Mouse (Mus musculus): ENCODE results near the gene Zfp597. TPM values are rescaled to one million over a fixed set of nuclear protein-coding genes. Genes with fewer than 3 reads are reported as not detected.

The Zfp597 gene
- polyA plus RNA-seq (2015; fragmentation: Nextera tagmentation; extraction: Ambion mirVana): 2.1 and 2.2 TPM in 2 replicates

DNA sequence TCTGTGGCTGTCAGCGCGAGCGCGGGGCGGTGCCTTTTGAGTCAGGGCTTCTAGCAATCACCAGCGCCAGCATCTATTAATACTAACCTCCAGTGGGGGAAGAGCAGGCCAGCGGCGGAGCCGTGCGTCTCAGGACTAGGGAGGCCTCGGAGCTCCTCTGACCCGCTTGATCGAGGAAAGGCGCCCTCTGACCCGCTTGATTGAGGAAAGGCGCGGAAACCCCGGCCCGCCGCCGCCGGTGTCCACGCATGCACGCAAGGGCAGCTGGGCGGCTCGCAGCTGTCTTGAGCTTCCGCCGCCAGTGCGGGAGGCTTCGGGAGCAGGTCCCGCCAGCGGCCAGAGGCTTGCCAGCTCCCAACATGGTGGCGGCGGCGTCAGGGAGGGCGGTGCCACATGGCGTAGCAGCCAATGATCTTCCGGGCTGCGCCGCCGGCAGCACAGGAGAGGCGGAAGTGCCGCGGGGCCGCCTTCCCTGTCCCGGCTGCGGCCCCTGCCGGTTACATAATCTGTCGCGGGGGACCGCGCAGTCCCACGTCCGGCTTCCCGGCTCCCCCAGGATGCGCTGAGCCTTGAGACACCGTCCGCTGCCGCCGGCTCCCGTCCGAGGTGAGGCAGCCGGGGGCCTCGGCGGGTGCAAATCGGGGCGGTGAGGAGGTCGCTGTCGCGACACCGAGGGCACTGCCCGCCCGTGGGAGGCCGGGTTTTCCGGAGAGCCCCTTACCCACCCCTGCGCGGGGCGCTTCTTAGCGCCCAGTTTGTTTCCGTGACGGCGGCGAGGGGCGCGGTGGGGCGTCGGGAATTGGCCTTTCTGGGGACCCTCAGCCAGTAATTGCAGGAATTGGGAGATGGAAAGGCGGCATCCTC is at the start of gene Zfp597, which contains the start of gene Gm20695:
Gene Zfp597, minus strand, starts transcription at position 361 of the 864 bp plus-strand sequence.
Gene Gm20695, plus strand, starts transcription at position 448 of the 864 bp plus-strand sequence.
- under 1% methylated on average over 88 of the region's 88 CpGs for WGBS (ENCODE audit: insufficient replicate concordance)

DNA sequence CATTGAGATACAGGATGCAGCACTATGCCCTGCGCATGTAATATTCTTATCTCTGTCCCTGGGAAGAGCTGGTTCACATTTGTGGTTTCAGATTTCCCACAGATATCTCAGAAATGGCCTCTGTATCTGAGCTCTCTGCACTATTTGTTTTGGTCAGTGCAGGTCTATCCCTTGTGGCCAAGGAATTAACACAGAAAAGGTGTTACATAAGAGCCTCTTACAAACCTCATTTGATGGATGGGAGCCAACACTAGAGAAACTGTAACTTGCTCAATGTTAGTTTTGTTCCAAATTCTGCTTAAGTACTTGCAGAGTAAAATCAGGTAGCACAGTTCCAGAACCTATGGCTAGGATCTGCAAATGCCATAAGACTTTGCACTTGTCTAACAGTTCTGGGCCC is 49.7 kb upstream of the Zfp597 start:
- Histone ChIP-seq H3K36me3 (replicated peaks) (peaks cover 34% of the 10 kb centered on the region), H3K4me3 (replicated peaks) (no peak overlapping the region), H3K27me3 (no peaks in the 10 kb centered on the region), H3K4me1 (replicated peaks) (0 out of 2 replicates have a peak, but pooled peaks cover 4% of the 10 kb centered on the region), H3K9me3 (replicated peaks) (no peaks in the 10 kb centered on the region), H3K27ac (replicated peaks) (no peak overlapping the region), H3K9ac (no peak overlapping the region), H3K4me2 (no peak overlapping the region)
- no peak for ATAC-seq (ENCODE audit: insufficient read depth)
- 50% methylated on average over 1 of the region's 1 CpGs for WGBS (ENCODE audit: insufficient replicate concordance)

More for the DNA sequence above, at the start of gene Zfp597, which contains the start of gene Gm20695:
- H3K36me3 ChIP-seq (replicated peaks): peaks cover 11% of the 10 kb centered on the region; the same call in 1 of the 2 replicates
- no peaks in the 10 kb centered on the region for H3K9me3 ChIP-seq (replicated peaks)
- peak within 1 kb of the TSS; percentile 96 for H3K9ac ChIP-seq
- H3K4me1 ChIP-seq (replicated peaks): peaks cover 27% of the 10 kb centered on the region
- H3K27ac ChIP-seq (replicated peaks): peak within 1 kb of the TSS; percentile 88
- H3K4me2 ChIP-seq: peak within 1 kb of the TSS; percentile 89
- no peaks in the 10 kb centered on the region for H3K27me3 ChIP-seq
- ATAC-seq (ENCODE audit: insufficient read depth): peak; percentile 98
- peak within 1 kb of the TSS; percentile 97 for H3K4me3 ChIP-seq (replicated peaks)

DNA sequence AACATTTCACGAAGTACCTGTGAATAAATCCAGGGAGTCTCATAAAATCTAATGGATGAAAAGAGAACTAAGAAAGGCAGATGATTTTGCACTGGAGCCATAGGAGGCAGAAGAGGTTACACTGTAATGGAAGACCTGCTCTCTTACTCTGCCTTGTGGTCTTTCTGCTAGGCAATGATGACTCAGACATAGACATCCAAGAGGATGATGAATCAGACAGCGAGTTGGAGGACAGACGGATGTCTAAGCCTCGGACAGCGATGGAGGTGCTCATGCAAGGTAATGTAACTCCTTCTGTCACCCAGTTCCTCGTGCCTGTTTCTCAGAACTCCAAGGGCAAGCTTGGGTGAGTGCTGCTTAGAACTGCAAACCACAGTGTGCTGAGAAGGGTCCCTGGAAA is 49.2 kb upstream of the Zfp597 start:
- no peaks in the 10 kb centered on the region for H3K9me3 ChIP-seq (replicated peaks)
- H3K4me2 ChIP-seq: no peak overlapping the region
- no peak overlapping the region for H3K4me3 ChIP-seq (replicated peaks)
- 79% methylated on average over 6 of the region's 6 CpGs for WGBS (ENCODE audit: insufficient replicate concordance)
- H3K27ac ChIP-seq (replicated peaks): no peak overlapping the region
- peaks cover 32% of the 10 kb centered on the region for H3K36me3 ChIP-seq (replicated peaks)
- H3K9ac ChIP-seq: no peak overlapping the region
- ATAC-seq (ENCODE audit: insufficient read depth): no peak
- no peaks in the 10 kb centered on the region for H3K27me3 ChIP-seq
- H3K4me1 ChIP-seq (replicated peaks): 0 out of 2 replicates have a peak, but pooled peaks cover 4% of the 10 kb centered on the region

DNA sequence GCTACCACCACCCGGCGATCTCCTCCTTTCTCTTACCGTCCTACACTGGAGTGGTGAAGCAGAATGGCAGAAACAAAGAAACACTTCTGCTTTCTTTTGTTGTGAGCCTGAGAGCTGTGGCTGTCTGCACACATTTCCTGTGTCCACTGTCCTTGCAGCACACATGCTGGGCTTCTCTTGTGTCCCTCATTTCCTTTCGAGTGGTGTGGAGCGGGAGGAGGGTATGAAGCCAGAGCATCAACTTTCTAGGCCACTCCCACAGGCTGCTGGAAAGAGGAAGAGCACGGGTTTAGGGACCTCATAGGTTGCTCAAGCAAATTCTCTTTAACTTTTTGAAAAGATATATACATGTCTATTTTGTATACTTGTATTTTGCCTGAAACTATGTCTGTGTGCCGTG is 44.8 kb upstream of the Zfp597 start:
- Histone ChIP-seq H3K9me3 (replicated peaks) (no peaks in the 10 kb centered on the region), H3K27me3 (no peaks in the 10 kb centered on the region), H3K4me3 (replicated peaks) (no peak overlapping the region), H3K4me2 (no peak overlapping the region), H3K36me3 (replicated peaks) (peaks cover 36% of the 10 kb centered on the region), H3K4me1 (replicated peaks) (0 out of 2 replicates have a peak, but pooled peaks cover 4% of the 10 kb centered on the region), H3K9ac (no peak overlapping the region), H3K27ac (replicated peaks) (no peak overlapping the region)
- WGBS (ENCODE audit: insufficient replicate concordance): 53% methylated on average over 7 of the region's 7 CpGs
- no peak for ATAC-seq (ENCODE audit: insufficient read depth)

DNA sequence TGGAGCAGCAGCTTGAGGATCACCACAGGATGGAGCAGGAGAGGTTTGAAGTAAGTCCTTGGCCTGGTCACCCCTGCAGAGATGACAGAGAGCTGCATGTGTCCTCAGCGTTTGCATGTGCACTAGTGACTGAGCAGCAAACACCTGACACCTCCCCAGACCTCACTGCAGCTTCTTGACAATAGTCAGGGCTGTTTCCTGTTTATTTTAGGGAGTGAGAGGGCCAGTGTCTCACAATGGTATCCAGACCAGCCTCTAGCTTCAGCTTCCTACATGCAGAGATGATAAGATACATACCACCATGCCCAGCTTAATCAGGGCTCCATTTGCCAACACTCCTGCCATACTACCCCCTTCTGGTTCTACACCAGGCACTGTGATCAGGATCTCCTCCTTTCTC is 44.2 kb upstream of the Zfp597 start:
- H3K4me3 ChIP-seq (replicated peaks): no peak overlapping the region
- no peaks in the 10 kb centered on the region for H3K9me3 ChIP-seq (replicated peaks)
- H3K27ac ChIP-seq (replicated peaks): no peak overlapping the region
- peaks cover 41% of the 10 kb centered on the region for H3K36me3 ChIP-seq (replicated peaks)
- no peak overlapping the region for H3K4me2 ChIP-seq
- H3K4me1 ChIP-seq (replicated peaks): no peaks in the 10 kb centered on the region
- H3K27me3 ChIP-seq: no peaks in the 10 kb centered on the region
- no peak overlapping the region for H3K9ac ChIP-seq
- 27% methylated on average over 1 of the region's 1 CpGs for WGBS (ENCODE audit: insufficient replicate concordance)
- no peak for ATAC-seq (ENCODE audit: insufficient read depth)

DNA sequence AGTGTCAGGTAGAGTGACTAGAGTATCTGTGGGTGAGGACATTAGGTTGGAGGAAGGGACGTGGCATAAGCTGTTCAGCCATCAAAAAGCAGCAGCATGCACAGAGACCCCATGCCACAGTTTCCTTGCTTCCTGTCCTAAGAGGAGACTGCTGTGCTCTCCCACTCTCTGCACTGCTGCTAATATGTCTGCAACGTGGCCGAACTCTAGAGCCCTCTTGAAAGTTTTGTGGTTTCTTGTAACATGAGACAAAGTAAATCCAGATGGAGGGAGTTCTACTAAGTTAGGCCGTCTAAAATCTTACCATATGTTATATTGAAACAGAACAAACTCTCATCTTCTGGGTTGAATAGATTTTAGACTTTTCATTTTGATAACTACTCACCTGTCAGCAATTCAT is 39.6 kb upstream of the Zfp597 start:
- H3K4me2 ChIP-seq: no peak overlapping the region
- WGBS (ENCODE audit: insufficient replicate concordance): 67% methylated on average over 4 of the region's 4 CpGs
- no peaks in the 10 kb centered on the region for H3K4me1 ChIP-seq (replicated peaks)
- no peak overlapping the region for H3K9ac ChIP-seq
- H3K9me3 ChIP-seq (replicated peaks): no peaks in the 10 kb centered on the region
- no peaks in the 10 kb centered on the region for H3K27me3 ChIP-seq
- ATAC-seq (ENCODE audit: insufficient read depth): no peak
- H3K4me3 ChIP-seq (replicated peaks): no peak overlapping the region
- H3K27ac ChIP-seq (replicated peaks): no peak overlapping the region
- peaks cover 39% of the 10 kb centered on the region for H3K36me3 ChIP-seq (replicated peaks)

DNA sequence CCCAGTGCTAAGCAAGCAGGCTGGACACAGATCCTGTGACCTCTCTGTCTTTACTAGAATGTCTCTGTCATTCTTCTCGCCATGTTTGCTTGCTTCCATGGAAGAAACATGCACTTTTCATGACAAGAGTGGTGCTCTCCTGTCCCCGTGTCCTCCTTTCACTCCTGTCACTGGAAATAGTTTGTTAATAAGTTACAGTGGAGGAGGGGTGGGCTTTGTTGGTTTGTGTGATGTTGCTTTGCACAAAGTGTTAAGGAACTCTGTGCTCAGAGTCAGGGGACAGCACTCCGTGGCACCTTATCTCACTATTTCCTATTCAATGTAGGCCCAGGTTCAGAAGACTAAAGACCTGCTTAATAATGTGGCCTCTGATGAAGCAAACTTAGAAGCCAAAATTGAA is 39.2 kb upstream of the Zfp597 start:
- Histone ChIP-seq H3K27ac (replicated peaks) (no peak overlapping the region), H3K9ac (no peak overlapping the region), H3K9me3 (replicated peaks) (no peaks in the 10 kb centered on the region), H3K4me3 (replicated peaks) (no peak overlapping the region), H3K4me1 (replicated peaks) (no peaks in the 10 kb centered on the region), H3K4me2 (no peak overlapping the region), H3K27me3 (no peaks in the 10 kb centered on the region), H3K36me3 (replicated peaks) (peaks cover 39% of the 10 kb centered on the region)
- 63% methylated on average over 3 of the region's 3 CpGs for WGBS (ENCODE audit: insufficient replicate concordance)
- peak; percentile 40 for ATAC-seq (ENCODE audit: insufficient read depth)

DNA sequence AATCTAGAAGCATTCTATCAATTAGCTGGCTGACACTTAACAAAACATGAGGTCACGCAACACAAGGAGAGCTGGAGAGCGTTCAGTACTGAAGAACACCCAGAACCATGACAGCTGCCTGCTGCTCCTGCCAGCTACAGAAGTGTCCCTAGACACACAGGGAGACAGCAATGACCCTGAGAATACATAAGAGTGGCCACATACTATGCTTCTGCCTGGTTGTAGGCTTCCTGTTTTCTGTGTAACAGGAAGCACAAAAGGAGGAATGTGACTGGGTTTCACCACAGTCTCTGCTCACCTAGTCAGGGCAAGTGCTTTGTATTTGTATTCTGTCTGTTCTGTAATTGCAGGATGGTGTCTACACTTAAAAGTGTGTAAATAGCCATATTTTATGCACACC is 36.4 kb upstream of the Zfp597 start:
- Histone ChIP-seq H3K4me2 (no peak overlapping the region), H3K4me3 (replicated peaks) (no peak overlapping the region), H3K9ac (no peak overlapping the region), H3K4me1 (replicated peaks) (no peaks in the 10 kb centered on the region), H3K27me3 (no peaks in the 10 kb centered on the region), H3K36me3 (replicated peaks) (peaks cover 29% of the 10 kb centered on the region), H3K9me3 (replicated peaks) (no peaks in the 10 kb centered on the region), H3K27ac (replicated peaks) (no peak overlapping the region)
- WGBS (ENCODE audit: insufficient replicate concordance): 75% methylated on average over 2 of the region's 2 CpGs
- ATAC-seq (ENCODE audit: insufficient read depth): no peak

DNA sequence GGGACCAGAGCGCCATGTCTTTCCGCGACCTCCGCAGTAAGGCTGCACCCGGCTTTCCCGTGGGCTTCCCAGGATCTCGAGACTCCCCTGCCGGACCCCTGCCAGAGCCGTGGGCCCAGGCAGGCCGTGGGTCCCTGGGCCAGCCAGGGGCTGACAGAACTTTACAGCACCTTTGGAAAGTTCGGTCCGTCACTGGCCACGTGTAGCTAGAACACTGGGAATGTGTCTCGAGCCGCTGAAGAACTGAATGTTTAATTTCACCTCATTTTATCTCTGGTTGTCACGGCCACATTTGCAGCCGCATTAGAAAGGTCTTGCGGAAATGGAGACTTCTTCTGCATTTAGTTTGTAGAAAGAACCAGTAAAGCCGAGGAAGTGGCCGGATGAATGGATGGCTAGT is 24.8 kb upstream of the Zfp597 start:
- peak overlapping the region; percentile 73 for H3K4me3 ChIP-seq (replicated peaks)
- peak overlapping the region; percentile 71 for H3K27ac ChIP-seq (replicated peaks)
- H3K9me3 ChIP-seq (replicated peaks): no peaks in the 10 kb centered on the region
- no peak for ATAC-seq (ENCODE audit: insufficient read depth)
- H3K27me3 ChIP-seq: no peaks in the 10 kb centered on the region
- H3K4me2 ChIP-seq: peak overlapping the region; percentile 95
- peaks cover 24% of the 10 kb centered on the region for H3K4me1 ChIP-seq (replicated peaks)
- 1% methylated on average over 20 of the region's 20 CpGs for WGBS (ENCODE audit: insufficient replicate concordance)
- peak overlapping the region; percentile 79 for H3K9ac ChIP-seq
- H3K36me3 ChIP-seq (replicated peaks): peaks cover 42% of the 10 kb centered on the region

DNA sequence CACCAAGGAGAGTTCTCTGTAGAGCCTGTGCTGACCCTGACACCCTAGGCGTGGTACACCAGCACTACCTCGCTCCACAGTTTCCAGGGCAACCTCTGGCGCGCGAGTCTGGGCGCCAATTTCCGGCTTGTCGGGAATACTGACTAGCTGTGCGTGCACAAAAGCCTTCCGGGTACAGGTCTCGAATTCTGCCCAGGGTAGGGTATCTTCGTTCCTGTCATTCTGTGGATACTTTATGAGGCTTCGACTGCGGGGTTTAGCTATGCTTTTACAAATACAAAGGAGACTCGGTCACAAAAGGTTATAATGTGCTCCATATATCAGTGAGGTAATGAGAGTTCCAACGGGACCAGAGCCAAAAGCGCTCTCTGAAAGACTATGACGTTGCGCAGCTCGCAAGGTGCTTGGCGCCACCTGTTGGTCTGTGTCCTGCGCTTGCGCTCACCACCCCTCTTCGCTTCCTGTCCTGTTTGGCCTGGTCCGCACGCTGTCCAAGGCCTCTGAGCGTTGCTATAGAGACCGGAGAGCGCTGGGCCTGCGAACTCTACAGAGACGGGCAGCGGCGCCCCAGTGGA is 24.3 kb upstream of the Zfp597 start, which contains the start of the genes 1700037C18Rik and Cluap1:
Gene 1700037C18Rik, minus strand, starts transcription at position 153 of the 575 bp plus-strand sequence.
Gene Cluap1, plus strand, starts transcription at position 265 of the 575 bp plus-strand sequence.
- H3K36me3 ChIP-seq (replicated peaks): peaks cover 43% of the 10 kb centered on the region
- peak; percentile 97 for ATAC-seq (ENCODE audit: insufficient read depth)

DNA sequence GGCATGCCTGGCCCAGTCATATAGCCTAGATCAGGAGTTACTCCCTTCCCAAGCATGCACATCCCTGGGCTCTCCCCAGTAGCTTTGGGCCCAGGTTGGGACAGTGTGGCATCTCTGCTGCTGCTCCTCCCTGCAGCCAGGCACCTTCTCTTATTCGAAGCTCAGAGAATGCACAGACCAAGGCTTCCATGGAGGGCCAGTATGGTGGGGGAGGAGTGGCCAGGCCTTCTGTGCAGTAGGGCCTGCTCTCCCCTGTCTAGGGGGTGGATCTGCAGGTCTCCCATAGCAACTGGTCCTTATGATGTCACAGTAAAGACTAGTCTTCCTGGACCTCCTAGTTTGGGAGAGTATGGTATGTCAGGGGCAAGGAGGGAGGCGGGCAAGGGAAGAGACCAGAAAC is 23.1 kb upstream of the Zfp597 start:
- Histone ChIP-seq H3K27ac (replicated peaks) (no peak overlapping the region), H3K4me2 (no peak overlapping the region), H3K9me3 (replicated peaks) (no peaks in the 10 kb centered on the region), H3K9ac (no peak overlapping the region), H3K36me3 (replicated peaks) (peaks cover 44% of the 10 kb centered on the region), H3K27me3 (no peaks in the 10 kb centered on the region), H3K4me3 (replicated peaks) (no peak overlapping the region), H3K4me1 (replicated peaks) (peaks cover 24% of the 10 kb centered on the region)
- no peak for ATAC-seq (ENCODE audit: insufficient read depth)
- 63% methylated on average over 2 of the region's 2 CpGs for WGBS (ENCODE audit: insufficient replicate concordance)

More for the DNA sequence above, 24.3 kb upstream of the Zfp597 start, which contains the start of the genes 1700037C18Rik and Cluap1:
- WGBS (ENCODE audit: insufficient replicate concordance): under 1% methylated on average over 33 of the region's 33 CpGs
- peak within 1 kb of the TSS; percentile 73 for H3K4me3 ChIP-seq (replicated peaks)
- no peaks in the 10 kb centered on the region for H3K9me3 ChIP-seq (replicated peaks)
- H3K4me1 ChIP-seq (replicated peaks): peaks cover 24% of the 10 kb centered on the region
- no peaks in the 10 kb centered on the region for H3K27me3 ChIP-seq
- H3K9ac ChIP-seq: peak within 1 kb of the TSS; percentile 79
- peak within 1 kb of the TSS; percentile 95 for H3K4me2 ChIP-seq
- H3K27ac ChIP-seq (replicated peaks): peak within 1 kb of the TSS; percentile 71
